Mouse (Mus musculus) gastrocnemius, postnatal 36 days (tissue): ENCODE results near the gene Slamf1. TPM values are rescaled to one million over a fixed set of nuclear protein-coding genes. Genes with fewer than 3 reads are reported as not detected.

Experiments
- DNase-seq, 2 experiments: peaks; one replicate each; pipeline ENCODE4 v3.0.0; 2022
- intact Hi-C: fragments of 180-260 bp; cut with DNase I; formaldehyde crosslinking; loops from one replicate; pipeline ENCODE4 v1.15.1; 2025
- long read RNA-seq, 2 experiments: library from polyadenylated mRNA; stranded (forward); transcript quantifications; one replicate each; pipeline ENCODE4 v2.0.0; 2021
- total RNA-seq, 2 experiments: library from RNA; stranded (reverse); gene quantifications; 2 replicates each; pipeline ENCODE4 v1.2.3; 2021

Gene Slamf1
- total RNA-seq = under 1 TPM in 1 of 2 experiments, not detected in 1; 0.18 TPM
- long read RNA-seq, experiment 1 = 0 reads
- long read RNA-seq, experiment 2 = 0 reads

DNA sequence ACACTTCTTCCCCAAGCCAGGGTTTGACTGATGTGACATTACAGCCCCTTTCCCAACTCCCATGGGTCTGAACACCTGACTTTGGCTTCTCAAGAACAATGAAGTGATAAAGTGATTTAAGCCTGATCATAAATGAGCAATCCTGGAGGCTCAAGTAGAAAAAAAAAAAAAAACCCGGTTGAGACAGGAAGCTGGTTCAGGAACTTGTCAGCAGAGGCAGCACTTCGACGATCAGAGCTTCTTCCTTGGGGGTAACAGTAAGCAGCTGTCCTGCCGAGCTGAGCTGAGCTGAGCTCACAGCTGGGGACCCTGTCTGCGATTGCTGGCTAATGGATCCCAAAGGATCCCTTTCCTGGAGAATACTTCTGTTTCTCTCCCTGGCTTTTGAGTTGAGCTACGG lies at the start of gene Slamf1:
TSS of gene Slamf1 (plus strand) at position 230 of the 400 bp plus-strand sequence.
- intact Hi-C loops = no loop called here
- DNase-seq = no peak

GRCm38 (mm10) chr1:171731195-171731594 lies 35.7 kb upstream of the Slamf1 start:
- intact Hi-C loops = no loop called here
- no peak for DNase-seq

DNA sequence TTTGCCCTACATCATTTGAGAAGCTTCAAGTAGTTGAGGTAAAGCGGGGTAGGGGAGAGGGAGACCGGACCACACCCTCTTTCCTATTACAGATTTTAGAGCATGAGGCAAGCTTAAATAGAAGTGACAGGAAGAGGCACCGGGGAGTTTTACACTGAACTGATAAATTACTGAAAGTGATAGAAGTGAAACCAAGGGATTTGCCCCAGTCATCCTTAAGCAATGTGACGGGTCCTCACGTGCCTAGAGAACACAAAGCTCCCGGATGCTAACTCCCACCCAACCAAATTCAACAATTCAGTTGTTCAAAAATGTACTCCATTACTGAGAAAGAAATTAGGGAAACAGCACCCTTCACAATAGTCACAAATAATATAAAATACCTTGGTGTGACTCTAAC lies 32.0 kb upstream of the Slamf1 start:
- intact Hi-C loops = no loop called here
- no peak for DNase-seq

GRCm38 (mm10) chr1:171748127-171748969 lies 18.6 kb upstream of the Slamf1 start:
- no peak for DNase-seq
- intact Hi-C loops = no loop called here

DNA sequence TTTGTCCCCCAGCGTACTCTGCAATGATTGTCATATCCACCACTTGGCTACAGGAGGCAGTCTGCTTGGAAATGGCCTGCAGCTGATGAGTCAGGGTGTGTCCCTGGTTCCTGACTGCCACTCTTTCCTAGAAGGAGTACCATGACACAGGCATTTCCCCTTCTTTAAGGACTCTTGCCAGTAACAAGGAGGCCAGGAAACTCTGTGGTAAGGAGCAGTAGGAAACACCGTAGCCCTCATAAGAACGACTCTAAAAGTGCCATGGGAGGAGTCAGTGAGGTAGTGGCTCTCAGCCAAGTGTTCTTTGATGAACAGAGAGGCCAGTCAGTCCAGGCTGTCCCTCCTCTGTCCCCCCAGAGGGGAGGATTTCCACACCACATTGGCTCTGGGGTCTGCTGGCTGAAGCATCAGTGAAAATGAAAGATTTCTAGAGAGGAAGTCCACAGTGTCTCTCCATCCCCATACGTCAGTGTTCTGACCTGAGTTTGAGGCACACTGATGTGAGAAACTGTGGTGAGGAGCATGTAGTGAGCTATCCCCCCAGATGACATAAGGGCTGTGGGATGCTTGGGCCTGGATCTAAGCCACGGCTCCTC lies 5.0 kb upstream of the Slamf1 start:
- DNase-seq = no peak
- intact Hi-C loops = no loop called here

DNA sequence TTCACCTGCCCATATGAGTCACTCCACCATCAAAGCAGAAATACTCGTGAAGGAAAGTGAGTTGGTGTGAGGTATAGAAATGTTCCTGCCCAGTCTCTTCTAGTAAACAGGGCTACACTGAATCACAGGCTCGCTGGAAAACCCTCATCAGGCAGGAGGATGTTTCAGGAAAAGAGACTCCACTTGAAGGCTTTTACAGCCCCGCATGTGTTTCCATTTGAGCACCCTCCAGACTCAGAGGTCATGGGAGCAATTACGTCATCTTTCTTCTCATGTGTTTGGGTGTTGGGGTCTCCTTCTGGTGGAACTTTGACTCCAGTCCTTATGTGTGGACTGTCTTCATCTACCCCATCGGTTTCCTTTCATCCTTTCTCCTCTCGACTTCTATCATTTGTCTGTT lies 4.1 kb downstream of the Slamf1 start:
- no peak for DNase-seq
- intact Hi-C loops = no loop called here

DNA sequence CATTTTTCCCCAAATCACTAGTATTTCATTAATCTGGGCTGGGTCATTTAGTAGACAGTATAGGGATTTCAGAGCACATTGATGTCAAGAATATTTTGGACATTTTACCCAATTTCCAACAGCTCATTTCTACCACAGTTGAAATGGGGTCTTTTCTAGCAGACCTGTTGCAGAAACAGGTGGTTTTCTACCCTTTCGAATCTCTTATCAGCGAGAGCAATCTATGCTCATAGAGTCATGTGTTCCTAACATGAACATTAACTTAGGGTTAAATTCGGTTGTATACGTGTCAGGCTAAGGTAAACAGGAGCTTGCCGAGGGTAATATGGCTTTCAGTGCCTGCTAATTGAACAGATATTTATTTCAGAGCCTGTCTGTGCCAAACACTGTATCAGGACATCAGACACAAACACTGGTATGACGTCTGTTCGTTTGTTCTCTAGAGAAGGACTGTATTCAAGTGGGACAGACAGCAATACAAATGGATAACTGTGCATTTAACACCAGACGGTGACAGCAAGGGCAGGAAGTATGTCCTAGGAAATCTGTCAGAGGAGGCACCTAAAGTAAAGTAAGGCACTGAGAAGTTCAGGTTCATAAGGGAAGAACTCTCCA lies 5.3 kb downstream of the Slamf1 start:
- intact Hi-C loops = no loop called here
- DNase-seq = no peak

- intact Hi-C loops = no loop called here
- DNase-seq = no peak
Observed at GRCm38 (mm10) chr1:171773232-171773989, 6.5 kb downstream of the Slamf1 start.

GRCm38 (mm10) chr1:171774266-171774665 lies 7.3 kb downstream of the Slamf1 start:
- intact Hi-C loops = no loop called here
- no peak for DNase-seq

DNA sequence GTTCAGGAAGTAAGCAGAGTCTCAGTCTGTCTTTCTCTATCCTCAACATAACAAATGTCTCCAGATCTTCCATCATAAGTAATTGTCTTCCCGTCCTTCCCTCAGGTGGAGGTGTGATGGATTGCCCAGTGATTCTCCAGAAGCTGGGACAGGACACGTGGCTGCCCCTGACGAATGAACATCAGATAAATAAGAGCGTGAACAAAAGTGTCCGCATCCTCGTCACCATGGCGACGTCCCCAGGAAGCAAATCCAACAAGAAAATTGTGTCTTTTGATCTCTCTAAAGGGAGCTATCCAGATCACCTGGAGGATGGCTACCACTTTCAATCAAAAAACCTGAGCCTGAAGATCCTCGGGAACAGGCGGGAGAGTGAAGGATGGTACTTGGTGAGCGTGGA lies 7.8 kb downstream of the Slamf1 start:
- intact Hi-C loops = no loop called here
- DNase-seq = no peak

- DNase-seq = no peak
- intact Hi-C loops = no loop called here
Observed at GRCm38 (mm10) chr1:171775781-171776180, 8.9 kb downstream of the Slamf1 start.

GRCm38 (mm10) chr1:171777026-171777425 lies 10.1 kb downstream of the Slamf1 start:
- no peak for DNase-seq
- intact Hi-C loops = no loop called here

GRCm38 (mm10) chr1:171782287-171782915 lies 15.5 kb downstream of the Slamf1 start:
- no peak for DNase-seq
- intact Hi-C loops = no loop called here

GRCm38 (mm10) chr1:171785871-171786270 lies 18.9 kb downstream of the Slamf1 start:
- no peak for DNase-seq
- intact Hi-C loops = no loop called here

DNA sequence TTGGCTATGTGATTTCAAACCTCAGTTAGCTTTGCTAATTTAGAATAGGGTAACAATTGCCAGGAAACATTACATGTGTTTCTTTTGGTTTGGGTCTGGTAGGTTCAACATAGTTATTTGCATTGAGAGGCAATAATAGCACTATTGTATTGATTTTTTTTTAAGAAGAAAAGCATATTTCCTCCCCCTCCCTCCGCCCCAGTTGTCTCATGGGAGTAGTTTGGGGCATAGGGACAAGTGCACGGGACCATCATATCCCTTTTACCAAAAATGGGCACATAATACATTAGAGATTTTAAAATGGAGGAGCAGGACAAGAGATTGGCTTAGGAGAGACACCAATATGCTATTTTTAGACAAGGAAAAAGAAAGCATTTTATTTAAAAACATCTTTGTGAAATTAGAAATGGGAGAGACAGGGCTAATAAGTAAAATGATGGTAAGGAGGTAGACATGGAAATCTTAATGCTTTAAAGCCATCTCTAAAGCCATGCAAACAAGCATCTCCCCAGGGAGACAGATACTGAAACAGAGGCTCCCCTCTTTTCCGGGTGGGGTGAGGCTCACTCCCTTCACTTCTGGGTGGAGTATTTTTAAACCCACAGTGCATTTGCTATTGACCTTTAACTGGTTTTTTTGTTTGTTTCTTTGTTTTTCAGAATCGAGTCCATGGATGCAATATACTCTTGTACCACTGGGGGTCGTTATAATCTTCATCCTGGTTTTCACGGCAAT lies 20.5 kb downstream of the Slamf1 start:
- intact Hi-C loops = no loop called here

GRCm38 (mm10) chr1:171788461-171789283 lies 21.7 kb downstream of the Slamf1 start:
- no peak for DNase-seq
- intact Hi-C loops = no loop called here

More for the DNA sequence above, 20.5 kb downstream of the Slamf1 start:
- no peak for DNase-seq

GRCm38 (mm10) chr1:171789407-171789806 lies 22.5 kb downstream of the Slamf1 start:
- intact Hi-C loops = no loop called here
- DNase-seq = no peak

- intact Hi-C loops = no loop called here
- DNase-seq = no peak
Observed at GRCm38 (mm10) chr1:171791491-171791890, 24.6 kb downstream of the Slamf1 start.

DNA sequence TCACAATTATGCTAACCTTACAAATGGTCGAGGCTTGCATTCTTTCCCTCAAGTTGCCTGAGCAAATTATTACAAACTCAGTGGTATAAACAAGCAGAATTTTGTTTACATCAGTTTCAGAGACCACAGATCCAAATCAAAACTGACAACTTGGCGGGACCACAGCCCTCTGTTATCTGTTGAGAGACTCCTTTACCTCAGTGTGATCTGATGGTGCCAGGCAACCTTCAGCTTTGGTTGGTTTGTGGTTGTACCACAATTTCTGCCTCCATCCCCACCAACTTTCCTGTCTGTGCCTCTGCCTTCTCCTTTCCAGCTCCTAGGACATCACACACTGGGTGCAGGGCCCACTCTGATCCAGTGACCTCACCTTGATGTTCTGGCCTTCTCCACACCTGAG lies 29.3 kb downstream of the Slamf1 start:
- intact Hi-C loops = no loop called here
- DNase-seq = no peak
